Mouse (Mus musculus): ENCODE measurements at regions not wholly inside any gene's neighbourhood (a gene's known extent, or its start where the extent isn't known, plus 50 kb on each side); places are given as distances from the start of the nearest gene placed in this dataset.
A peak's percentile ranks its signal among the peaks of the same experiment; 100 is the strongest.

DNA sequence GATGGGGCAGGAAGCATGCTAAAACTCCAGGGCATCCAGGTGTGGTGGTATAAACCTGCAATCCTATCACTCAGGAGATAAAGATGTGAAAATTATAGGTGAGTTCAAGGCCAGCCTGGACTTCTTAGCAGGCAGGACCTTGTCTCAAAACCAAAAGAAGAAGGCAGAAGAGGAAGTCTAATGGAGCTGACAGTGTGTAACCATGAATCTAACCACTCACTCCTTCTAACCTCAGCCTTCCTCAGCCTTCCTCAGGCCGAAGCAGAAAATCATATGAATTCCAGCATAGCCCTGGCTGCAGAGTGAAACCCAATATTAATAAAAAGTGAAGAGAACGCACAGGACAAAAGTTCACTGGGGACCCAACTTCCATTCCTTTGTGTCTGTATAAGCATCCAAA lies 128.2 kb upstream of the Jarid2 start:
- no peak for ATAC-seq (replicated peaks in 1 of 2; ENCODE audit: insufficient read depth in 1 of 2, low FRiP score in 2 of 2, low TSS enrichment in 1 of 2, low read depth in 1 of 2, poor library complexity in 2 of 2, severe bottlenecking in 2 of 2)

DNA sequence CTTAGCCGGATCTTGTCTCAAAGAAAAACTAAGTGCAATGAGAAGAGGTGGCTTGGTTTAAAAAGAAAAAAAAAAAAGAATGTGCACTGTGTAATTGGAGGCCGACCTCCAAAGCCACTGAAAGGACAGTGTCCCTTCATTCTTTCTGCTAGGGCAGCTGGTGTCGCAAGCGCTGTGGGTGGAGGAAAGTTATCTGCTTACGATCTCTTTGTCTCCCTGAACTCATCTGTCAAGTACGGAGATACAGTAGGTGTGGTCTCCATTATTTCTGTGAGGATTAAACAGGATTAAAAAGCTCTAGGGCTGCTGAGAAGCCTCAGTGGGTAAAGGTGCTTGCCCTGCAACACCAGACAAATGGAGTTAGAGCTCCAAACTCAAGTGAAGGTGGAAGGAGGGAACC lies 126.6 kb upstream of the Jarid2 start:
- ATAC-seq (replicated peaks in 1 of 2; ENCODE audit: insufficient read depth in 1 of 2, low FRiP score in 2 of 2, low TSS enrichment in 1 of 2, low read depth in 1 of 2, poor library complexity in 2 of 2, severe bottlenecking in 2 of 2), result no peak

DNA sequence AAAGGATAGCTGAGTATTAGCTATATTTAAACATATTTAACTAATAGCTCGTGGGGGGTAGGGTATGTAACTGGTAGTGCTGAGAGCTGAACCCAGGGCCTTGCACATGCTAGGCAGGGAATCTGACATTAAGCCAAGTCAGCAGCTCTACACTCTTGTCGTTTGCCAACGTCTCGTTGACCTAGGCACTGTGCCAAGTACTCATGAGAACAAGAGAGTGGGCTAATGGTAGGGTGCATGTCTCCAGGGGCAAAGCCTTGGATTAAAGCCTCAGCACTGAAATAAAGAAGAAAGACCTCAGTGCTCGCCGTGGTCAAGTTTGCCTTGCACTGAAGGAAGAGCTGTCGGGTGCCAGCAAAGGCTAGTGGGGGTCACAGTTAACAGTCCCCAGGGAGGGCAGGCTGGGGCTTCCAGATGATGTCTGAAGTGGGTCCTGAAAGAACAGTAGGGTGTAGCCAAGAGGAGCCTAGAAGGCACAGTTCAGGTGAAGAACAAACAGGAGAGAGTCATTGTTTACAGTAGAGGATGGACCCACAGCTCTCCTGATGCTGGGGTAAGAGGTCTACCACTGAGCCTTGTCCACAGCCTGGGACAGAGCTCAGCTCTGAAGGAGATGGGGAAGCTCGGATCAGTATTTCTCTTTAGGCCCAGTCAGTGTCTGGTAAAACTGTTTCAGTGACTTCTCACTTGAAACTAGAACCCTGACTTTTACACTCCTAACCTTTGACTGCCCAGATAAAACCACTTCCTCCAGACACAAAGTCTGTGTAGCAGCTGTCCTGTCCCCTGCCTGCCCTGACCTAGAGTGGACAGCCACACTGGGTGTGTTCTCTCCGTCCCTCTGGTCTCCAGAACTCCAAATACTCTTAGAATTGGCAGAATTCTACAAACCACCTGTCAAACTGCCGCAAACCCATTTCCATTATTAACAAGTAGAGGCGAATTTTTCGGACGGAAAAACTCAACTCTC lies 121.7 kb upstream of the Jarid2 start:
- ATAC-seq (replicated peaks in 1 of 2; ENCODE audit: insufficient read depth in 1 of 2, low FRiP score in 2 of 2, low TSS enrichment in 1 of 2, low read depth in 1 of 2, poor library complexity in 2 of 2, severe bottlenecking in 2 of 2), result no peak

GRCm38 (mm10) chr13:44608286-44608675 lies 121.0 kb upstream of the Jarid2 start:
- ATAC-seq (replicated peaks in 1 of 2; ENCODE audit: insufficient read depth in 1 of 2, low FRiP score in 2 of 2, low TSS enrichment in 1 of 2, low read depth in 1 of 2, poor library complexity in 2 of 2, severe bottlenecking in 2 of 2), result no peak

DNA sequence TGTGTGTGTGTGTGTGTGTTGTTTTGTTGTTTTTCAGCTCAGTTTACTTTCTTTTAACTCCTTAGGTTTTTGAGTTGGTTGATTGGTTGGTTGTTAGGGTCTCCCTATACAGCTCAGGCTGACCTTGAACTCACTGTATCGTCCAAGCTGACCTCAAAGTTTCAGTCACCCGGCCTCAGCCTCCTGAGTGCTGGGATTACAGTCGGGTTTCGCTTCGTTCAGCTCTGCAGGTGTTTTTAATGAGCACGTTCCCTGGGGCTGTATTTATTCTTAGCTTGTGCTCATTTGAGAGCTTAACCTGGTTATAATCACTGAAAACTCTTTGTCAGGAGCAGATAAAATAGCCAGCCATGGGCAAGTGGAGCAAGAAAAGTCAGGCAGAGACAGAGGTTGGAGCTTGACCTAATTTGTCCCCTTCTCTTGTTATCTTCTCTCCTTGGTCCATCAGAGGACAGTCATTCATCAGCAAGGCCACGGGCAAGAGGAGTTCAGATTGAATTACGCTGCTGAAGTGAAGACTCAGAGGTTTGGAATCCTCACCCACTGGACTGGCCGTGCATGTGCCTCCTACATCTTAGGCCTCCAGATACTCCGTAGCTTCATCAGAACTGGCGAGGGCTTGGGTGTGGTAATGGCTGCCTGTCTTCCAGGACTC lies 120.5 kb upstream of the Jarid2 start:
- no peak for ATAC-seq (replicated peaks in 1 of 2; ENCODE audit: insufficient read depth in 1 of 2, low FRiP score in 2 of 2, low TSS enrichment in 1 of 2, low read depth in 1 of 2, poor library complexity in 2 of 2, severe bottlenecking in 2 of 2)

DNA sequence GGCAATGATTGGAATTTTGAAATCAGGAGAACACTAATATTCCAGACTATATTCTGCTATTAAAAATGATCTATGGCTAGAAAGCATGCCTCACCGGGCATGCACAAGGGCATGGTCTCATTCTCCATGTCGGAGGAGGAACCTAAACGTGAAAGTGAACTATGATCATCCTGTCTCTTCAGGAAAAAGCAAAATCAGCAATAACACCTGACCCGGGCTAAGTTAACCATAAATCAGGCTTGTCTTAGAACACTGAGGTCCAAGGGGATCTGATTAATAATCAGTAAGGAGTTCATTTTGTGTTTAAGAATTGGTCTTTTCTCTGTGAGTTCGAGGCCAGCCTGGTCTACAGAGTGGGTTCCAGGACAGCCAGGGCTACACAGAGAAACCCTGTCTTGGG lies 119.7 kb upstream of the Jarid2 start:
- no peak for ATAC-seq (replicated peaks in 1 of 2; ENCODE audit: insufficient read depth in 1 of 2, low FRiP score in 2 of 2, low TSS enrichment in 1 of 2, low read depth in 1 of 2, poor library complexity in 2 of 2, severe bottlenecking in 2 of 2)

DNA sequence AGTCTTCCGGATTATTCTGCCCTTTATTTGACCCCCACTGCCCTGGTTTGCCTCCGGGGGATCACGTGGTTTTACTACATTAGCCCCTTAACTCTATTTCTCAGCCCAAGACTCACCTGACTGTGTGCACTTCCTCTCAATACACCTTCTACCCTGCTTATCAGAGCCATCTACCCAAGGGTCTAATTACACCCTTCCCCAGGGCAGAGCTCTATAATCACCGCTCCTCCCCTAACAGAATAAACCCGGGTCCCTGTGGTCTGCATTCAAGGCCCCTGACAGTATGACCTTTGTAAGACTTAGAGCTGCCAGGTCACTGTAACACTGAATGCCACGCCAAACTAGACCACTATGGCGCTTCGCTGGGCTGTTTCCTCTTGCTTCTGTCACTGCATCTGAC lies 113.6 kb upstream of the Jarid2 start:
- ATAC-seq (replicated peaks in 1 of 2; ENCODE audit: insufficient read depth in 1 of 2, low FRiP score in 2 of 2, low TSS enrichment in 1 of 2, low read depth in 1 of 2, poor library complexity in 2 of 2, severe bottlenecking in 2 of 2), result no peak

- ATAC-seq (replicated peaks in 1 of 2; ENCODE audit: insufficient read depth in 1 of 2, low FRiP score in 2 of 2, low TSS enrichment in 1 of 2, low read depth in 1 of 2, poor library complexity in 2 of 2, severe bottlenecking in 2 of 2), result no peak
Measured at GRCm38 (mm10) chr13:44618368-44618767, 110.9 kb upstream of the Jarid2 start.

GRCm38 (mm10) chr13:44622661-44623355 lies 106.5 kb upstream of the Jarid2 start:
- ATAC-seq (replicated peaks in 1 of 2; ENCODE audit: insufficient read depth in 1 of 2, low FRiP score in 2 of 2, low TSS enrichment in 1 of 2, low read depth in 1 of 2, poor library complexity in 2 of 2, severe bottlenecking in 2 of 2), result no peak

- no peak for ATAC-seq (replicated peaks in 1 of 2; ENCODE audit: insufficient read depth in 1 of 2, low FRiP score in 2 of 2, low TSS enrichment in 1 of 2, low read depth in 1 of 2, poor library complexity in 2 of 2, severe bottlenecking in 2 of 2)
Measured at GRCm38 (mm10) chr13:44624716-44625115, 104.6 kb upstream of the Jarid2 start.

DNA sequence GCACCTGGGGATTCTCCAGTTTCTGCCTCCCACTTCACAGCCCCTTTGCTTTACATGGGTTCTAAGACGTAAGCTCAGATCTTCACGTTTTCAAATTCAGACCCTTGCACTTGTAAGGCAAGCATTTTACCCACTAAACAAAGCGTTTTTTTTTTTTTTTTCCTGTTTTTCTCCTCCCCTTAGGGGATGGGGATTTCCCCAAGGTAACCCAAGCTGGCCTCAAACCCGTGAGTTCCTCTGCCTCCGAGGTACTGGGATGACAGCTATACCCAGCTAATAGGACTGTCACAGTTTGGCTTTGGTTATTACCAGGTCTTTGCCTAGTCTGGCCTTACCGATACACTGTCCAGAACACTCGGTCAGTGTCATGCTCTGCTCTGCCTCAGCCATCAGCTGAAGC lies 103.5 kb upstream of the Jarid2 start:
- no peak for ATAC-seq (replicated peaks in 1 of 2; ENCODE audit: insufficient read depth in 1 of 2, low FRiP score in 2 of 2, low TSS enrichment in 1 of 2, low read depth in 1 of 2, poor library complexity in 2 of 2, severe bottlenecking in 2 of 2)

DNA sequence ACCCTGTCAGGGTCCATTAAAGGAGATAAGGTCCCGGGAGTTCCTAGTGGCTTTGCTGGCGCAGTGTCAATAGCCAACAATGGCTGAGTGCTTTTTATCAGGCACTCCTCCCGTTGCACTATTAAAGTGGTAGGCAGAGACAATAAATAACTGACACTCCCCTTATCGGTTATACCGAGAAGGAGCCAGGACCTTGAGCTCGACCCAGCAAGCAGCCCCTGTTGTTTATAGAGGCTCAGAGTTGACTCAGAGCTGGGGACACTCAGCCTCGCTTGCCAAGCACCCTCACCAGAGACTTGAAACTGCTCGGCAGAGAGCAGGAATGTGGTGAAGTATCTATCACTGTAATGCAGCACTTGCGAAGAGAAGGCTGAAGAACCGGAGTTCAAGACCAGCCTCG lies 102.5 kb upstream of the Jarid2 start:
- no peak for ATAC-seq (replicated peaks in 1 of 2; ENCODE audit: insufficient read depth in 1 of 2, low FRiP score in 2 of 2, low TSS enrichment in 1 of 2, low read depth in 1 of 2, poor library complexity in 2 of 2, severe bottlenecking in 2 of 2)

DNA sequence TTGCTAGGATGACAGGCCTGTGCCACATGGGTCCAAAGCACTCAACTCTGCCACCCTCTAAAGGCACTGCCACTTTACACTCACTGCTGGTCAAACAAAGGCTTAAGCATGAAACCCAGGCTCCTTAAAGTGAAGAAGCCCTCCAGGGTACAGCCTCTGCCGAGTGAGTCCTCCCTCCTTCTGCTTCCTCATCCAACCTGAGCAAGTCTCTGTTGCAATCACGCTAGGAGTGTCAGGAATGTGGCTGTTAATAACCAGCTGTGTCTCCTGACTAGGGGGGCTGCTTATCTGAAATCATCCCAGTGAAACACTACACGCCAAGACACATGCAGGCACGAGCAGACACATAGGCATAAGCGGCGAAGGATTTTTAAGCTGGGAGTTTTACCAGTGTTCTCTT lies 99.2 kb upstream of the Jarid2 start:
- ATAC-seq (replicated peaks in 1 of 2; ENCODE audit: insufficient read depth in 1 of 2, low FRiP score in 2 of 2, low TSS enrichment in 1 of 2, low read depth in 1 of 2, poor library complexity in 2 of 2, severe bottlenecking in 2 of 2), result no peak

- ATAC-seq (replicated peaks in 1 of 2; ENCODE audit: insufficient read depth in 1 of 2, low FRiP score in 2 of 2, low TSS enrichment in 1 of 2, low read depth in 1 of 2, poor library complexity in 2 of 2, severe bottlenecking in 2 of 2), result no peak
Measured at GRCm38 (mm10) chr13:44634616-44635015, 94.7 kb upstream of the Jarid2 start.

GRCm38 (mm10) chr13:44635221-44636007 lies 93.9 kb upstream of the Jarid2 start:
- ATAC-seq (replicated peaks in 1 of 2; ENCODE audit: insufficient read depth in 1 of 2, low FRiP score in 2 of 2, low TSS enrichment in 1 of 2, low read depth in 1 of 2, poor library complexity in 2 of 2, severe bottlenecking in 2 of 2), result peak in 1 of 2 experiments; percentile 71; a peak in 2 of 4 replicates

DNA sequence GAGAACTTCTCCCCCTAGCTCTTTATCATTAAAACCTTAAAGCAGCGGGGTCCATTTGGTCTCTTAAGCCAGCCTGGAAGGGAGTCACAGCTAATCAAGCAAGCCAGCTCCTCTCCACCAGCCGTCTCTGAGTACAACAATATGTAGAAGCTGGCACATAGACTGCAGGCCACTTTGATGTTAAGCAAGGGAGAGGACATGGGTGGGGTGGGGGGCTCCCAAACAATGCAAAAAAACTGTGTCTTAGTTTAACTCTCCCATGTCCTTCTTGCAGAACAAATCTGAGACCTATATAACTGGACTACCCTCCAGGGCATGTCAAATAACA lies 93.3 kb upstream of the Jarid2 start:
- ATAC-seq (replicated peaks in 1 of 2; ENCODE audit: insufficient read depth in 1 of 2, low FRiP score in 2 of 2, low TSS enrichment in 1 of 2, low read depth in 1 of 2, poor library complexity in 2 of 2, severe bottlenecking in 2 of 2), result no peak

DNA sequence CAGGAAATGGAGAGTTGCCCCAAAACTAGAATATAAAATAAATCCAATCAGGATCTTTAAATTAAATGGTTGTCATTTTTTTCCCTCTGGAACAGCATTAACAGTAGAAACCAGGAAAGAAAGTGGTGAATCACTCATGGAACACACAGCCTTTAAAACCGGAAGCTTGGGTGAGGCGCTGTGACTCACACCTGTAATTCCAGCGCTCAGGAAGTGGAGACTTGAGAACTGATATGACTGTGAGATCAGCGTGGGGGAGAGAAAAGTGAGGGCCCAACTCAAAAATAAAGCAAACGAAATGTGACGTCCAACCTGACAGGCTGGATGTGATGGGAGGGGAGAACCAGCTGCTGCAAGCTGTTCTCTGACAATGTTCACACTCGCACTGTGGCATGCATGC lies 86.9 kb upstream of the Jarid2 start:
- ATAC-seq (replicated peaks in 1 of 2; ENCODE audit: insufficient read depth in 1 of 2, low FRiP score in 2 of 2, low TSS enrichment in 1 of 2, low read depth in 1 of 2, poor library complexity in 2 of 2, severe bottlenecking in 2 of 2), result no peak

- ATAC-seq (replicated peaks in 1 of 2; ENCODE audit: insufficient read depth in 1 of 2, low FRiP score in 2 of 2, low TSS enrichment in 1 of 2, low read depth in 1 of 2, poor library complexity in 2 of 2, severe bottlenecking in 2 of 2), result no peak
Measured at GRCm38 (mm10) chr13:44650052-44650451, 79.2 kb upstream of the Jarid2 start.

Measured in hematopoietic stem cell, adult 5-6 weeks (primary cell).